Mouse (Mus musculus): ENCODE data around the gene Tesk2.

DNA sequence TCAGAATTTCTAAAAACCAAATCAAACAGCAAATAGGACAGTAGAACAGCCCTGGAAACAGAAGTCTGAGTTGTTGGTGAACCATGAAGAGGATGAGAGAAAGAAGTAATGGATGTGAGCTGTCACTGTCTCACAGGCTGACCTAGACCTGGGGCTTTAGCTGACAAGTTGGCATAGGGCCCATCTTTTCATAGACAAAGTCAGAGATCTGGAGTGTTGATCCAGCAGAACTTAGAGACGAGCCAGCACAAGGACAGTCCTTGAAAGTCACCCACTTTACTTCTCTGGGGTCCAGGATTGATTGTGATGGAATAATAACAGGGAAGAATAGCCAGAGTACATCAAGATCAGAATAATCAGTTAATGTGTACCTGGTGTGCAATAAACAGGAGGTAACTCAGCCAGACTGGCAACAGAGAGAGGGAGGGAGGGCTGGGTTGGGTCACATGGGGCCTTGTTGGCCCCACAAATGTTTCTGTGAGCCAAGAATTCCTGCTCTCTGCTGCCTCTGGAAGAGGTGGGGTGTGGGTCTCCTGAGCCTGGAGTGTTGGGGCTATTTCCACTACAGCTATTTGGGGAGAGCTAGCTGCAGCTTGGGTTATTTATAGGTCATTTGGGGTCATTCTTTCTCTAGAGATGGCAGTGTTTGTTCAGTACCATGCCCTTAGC is 75.8 kb downstream of the Tesk2 start:
- TF ChIP-seq EP300 (IDR thresholded peaks at IDR 0.05; ENCODE audit: low read depth) (no peak), CTCF (IDR thresholded peaks at IDR 0.05; ENCODE audit: low read depth) (no peak)

Data from liver, embryonic 14.5 days (tissue).